Mouse (Mus musculus): ENCODE measurements at regions not wholly inside any gene's neighbourhood (a gene's known extent, or its start where the extent isn't known, plus 50 kb on each side); places are given as distances from the start of the nearest gene placed in this dataset.

DNA sequence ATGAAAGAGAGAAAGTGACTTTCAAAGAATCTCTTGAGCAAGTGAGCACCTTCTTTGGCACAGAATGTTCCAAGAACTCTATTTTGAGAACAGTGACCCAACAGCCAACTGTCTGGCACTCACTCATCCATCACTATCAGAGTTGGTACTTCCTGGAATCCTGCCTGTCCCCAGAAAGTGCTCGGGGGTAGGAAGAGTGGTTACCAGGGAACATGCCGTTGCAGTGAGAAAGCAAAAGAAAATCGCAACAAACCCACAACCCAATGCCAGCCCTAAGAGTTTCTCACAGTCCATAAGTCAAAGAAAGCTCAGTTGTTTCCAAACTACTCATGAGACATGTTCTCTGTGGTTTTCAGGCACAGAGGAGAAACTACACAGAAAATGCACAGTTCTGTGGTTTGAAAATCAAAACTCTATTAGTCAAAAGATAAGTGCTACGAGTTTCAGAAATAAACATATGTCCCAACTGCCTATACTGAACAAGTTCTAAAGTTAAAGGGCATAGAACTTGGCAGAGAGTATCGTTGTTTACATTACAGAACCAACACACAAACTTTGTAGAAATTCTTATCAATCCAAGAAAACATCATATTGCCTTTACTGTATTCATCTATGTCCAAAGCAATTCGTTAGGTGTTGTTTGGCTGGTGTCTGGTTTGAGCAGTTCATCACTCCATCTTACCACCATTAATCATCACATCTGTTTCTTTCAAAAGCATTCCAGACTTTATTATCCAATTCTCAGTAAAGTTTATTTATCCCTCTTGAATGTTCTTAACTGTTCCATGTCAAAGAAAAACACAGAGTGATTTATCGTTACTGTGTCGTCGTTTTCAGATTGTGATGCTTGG lies 85.8 kb upstream of the N6amt1 start:
- Histone ChIP-seq H3K9ac (no peak overlapping the region), H3K4me2 (ENCODE audit: low read depth) (no peak overlapping the region), H3K27me3 (ENCODE audit: insufficient read depth, low read length) (no peaks in the 10 kb centered on the region), H3K9me3 (ENCODE audit: low read length) (no peaks in the 10 kb centered on the region), H3K4me1 (ENCODE audit: insufficient read depth) (no peaks in the 10 kb centered on the region), H3K36me3 (ENCODE audit: insufficient read depth) (no peaks in the 10 kb centered on the region), H3K4me3 (ENCODE audit: low read depth, low read length) (no peak overlapping the region), H3K27ac (ENCODE audit: low read depth, low read length) (no peak overlapping the region)
- 84% methylated on average over 9 of the region's 9 CpGs for WGBS
- ATAC-seq: no peak
- DNase-seq: no peak
- TF ChIP-seq CTCF (IDR thresholded peaks at IDR 0.05; ENCODE audit: low read depth): no peak

DNA sequence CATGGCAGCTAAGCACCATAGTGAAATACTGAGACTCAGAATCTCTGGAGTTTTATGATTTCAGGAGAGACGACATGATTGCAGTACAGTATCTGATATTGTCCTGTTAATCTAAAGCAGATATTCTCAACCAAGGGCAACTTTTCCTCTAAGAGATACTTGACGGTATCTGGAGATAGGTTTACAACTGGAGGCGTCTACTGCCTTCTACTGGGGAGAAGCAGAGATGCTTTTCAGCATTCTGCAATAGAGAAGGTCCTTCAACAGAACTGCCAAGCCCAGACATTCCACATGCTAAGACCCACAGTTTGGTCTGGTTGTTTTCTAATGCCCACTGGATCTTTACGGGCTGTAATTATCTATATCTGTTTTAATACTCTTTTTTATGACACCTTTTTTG lies 86.5 kb upstream of the N6amt1 start:
- Histone ChIP-seq H3K27me3 (ENCODE audit: insufficient read depth, low read length) (no peaks in the 10 kb centered on the region), H3K4me3 (ENCODE audit: low read depth, low read length) (no peak overlapping the region), H3K9ac (no peak overlapping the region), H3K36me3 (ENCODE audit: insufficient read depth) (no peaks in the 10 kb centered on the region), H3K9me3 (ENCODE audit: low read length) (no peaks in the 10 kb centered on the region), H3K4me2 (ENCODE audit: low read depth) (no peak overlapping the region), H3K4me1 (ENCODE audit: insufficient read depth) (no peaks in the 10 kb centered on the region), H3K27ac (ENCODE audit: low read depth, low read length) (no peak overlapping the region)
- 94% methylated on average over 4 of the region's 4 CpGs for WGBS
- TF ChIP-seq CTCF (IDR thresholded peaks at IDR 0.05; ENCODE audit: low read depth): no peak
- DNase-seq: no peak
- ATAC-seq: no peak

DNA sequence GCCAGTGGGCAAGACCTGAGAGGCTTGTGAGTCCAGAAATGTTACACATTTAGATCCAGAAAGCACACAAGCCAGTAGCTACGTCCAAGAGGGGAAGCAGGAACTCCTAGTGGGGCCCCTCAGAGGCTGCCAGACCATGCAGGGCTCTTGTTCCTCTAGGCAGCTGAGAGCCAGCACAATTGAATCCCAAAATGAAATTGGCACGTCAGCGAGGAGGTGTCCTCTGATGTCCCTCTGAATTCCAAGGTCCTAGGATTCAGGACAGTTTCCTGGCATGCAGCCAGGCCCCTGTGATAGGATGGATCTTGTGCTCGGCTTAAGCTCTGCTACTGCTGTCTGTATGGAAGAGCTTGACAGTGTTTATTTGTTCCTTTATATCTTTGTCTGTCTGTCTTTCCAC lies 90.4 kb upstream of the N6amt1 start:
- no peaks in the 10 kb centered on the region for H3K4me1 ChIP-seq (ENCODE audit: insufficient read depth)
- H3K4me2 ChIP-seq (ENCODE audit: low read depth): no peak overlapping the region
- H3K4me3 ChIP-seq (ENCODE audit: low read depth, low read length): no peak overlapping the region
- no peaks in the 10 kb centered on the region for H3K27me3 ChIP-seq (ENCODE audit: insufficient read depth, low read length)
- TF ChIP-seq CTCF (IDR thresholded peaks at IDR 0.05; ENCODE audit: low read depth): no peak
- no peaks in the 10 kb centered on the region for H3K9me3 ChIP-seq (ENCODE audit: low read length)
- H3K9ac ChIP-seq: no peak overlapping the region
- no peak overlapping the region for H3K27ac ChIP-seq (ENCODE audit: low read depth, low read length)
- ATAC-seq (no peak), DNase-seq (no peak)
- H3K36me3 ChIP-seq (ENCODE audit: insufficient read depth): no peaks in the 10 kb centered on the region
- 16% methylated on average over 4 of the region's 4 CpGs for WGBS

DNA sequence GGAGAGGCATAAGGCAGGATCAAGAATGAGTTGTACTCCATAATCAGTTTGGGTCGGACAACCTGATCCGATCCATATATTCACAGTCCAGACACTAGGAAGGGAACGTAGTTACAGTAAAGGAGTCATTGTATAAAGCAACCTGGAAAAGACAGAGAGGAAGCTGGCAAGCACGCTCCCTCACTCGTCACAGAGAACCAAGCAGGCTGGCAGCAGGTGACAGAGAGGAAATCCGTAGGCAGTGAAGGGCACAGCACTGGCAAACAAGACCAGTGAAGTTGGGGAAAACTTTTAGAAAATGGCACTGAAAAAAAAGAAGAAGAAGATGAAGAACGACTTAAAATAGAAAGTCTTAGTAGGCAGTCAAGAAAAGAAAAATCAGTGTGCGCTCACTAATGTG lies 90.9 kb upstream of the N6amt1 start:
- TF ChIP-seq CTCF (IDR thresholded peaks at IDR 0.05; ENCODE audit: low read depth): no peak
- DNase-seq: no peak
- Histone ChIP-seq H3K27ac (ENCODE audit: low read depth, low read length) (no peak overlapping the region), H3K4me1 (ENCODE audit: insufficient read depth) (no peaks in the 10 kb centered on the region), H3K9me3 (ENCODE audit: low read length) (no peaks in the 10 kb centered on the region), H3K4me2 (ENCODE audit: low read depth) (no peak overlapping the region), H3K27me3 (ENCODE audit: insufficient read depth, low read length) (no peaks in the 10 kb centered on the region), H3K36me3 (ENCODE audit: insufficient read depth) (no peaks in the 10 kb centered on the region), H3K4me3 (ENCODE audit: low read depth, low read length) (no peak overlapping the region), H3K9ac (no peak overlapping the region)
- 73% methylated on average over 8 of the region's 8 CpGs for whole genome bisulfite sequencing
- ATAC-seq: no peak

DNA sequence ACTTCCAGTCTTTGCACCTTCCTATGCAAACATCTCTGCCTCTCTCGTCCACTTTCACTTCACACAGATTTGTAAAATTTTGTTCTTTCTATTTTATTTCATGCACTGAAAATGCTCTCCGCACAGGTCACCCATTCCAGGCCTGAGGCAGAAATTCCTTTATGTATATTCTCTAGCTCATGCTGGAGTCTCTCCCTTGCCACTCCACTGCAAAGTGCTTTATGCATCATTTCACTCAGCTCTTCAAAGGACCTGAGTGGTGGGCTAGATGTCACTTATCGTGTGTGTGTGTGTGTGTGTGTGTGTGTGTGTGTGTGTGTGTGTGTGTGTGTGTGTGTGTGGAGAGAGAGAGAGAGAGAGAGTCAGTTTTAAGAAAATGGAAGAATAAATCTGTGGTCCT lies 91.5 kb upstream of the N6amt1 start:
- H3K4me3 ChIP-seq (ENCODE audit: low read depth, low read length): no peak overlapping the region
- no peaks in the 10 kb centered on the region for H3K27me3 ChIP-seq (ENCODE audit: insufficient read depth, low read length)
- no peak for ATAC-seq
- no peaks in the 10 kb centered on the region for H3K4me1 ChIP-seq (ENCODE audit: insufficient read depth)
- H3K4me2 ChIP-seq (ENCODE audit: low read depth): no peak overlapping the region
- no peaks in the 10 kb centered on the region; the same call in 1 of the 2 replicates for H3K9me3 ChIP-seq (ENCODE audit: low read length)
- H3K9ac ChIP-seq: no peak overlapping the region
- TF ChIP-seq CTCF (IDR thresholded peaks at IDR 0.05; ENCODE audit: low read depth): no peak
- no peak overlapping the region for H3K27ac ChIP-seq (ENCODE audit: low read depth, low read length)
- DNase-seq: no peak
- WGBS: 81% methylated on average over 3 of the region's 3 CpGs
- H3K36me3 ChIP-seq (ENCODE audit: insufficient read depth): no peaks in the 10 kb centered on the region

DNA sequence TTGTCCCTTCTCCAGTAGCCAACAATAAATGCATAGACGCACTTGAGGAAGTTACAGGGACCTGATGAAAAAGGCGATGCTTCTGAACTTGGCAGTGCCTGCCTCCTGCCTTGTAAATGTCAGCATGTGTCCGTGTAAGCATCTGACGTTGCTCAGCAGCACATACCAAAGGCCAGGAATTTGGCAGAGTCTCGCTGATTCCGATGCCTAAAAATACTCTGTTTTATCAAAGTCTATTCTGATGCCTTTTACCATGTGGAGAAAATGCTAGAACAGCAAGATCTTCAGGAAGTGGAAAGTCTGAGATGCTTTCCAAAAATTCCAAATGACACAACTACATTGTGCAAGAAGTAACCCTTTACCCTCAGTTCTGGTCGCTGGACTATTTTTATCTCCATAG lies 92.5 kb upstream of the N6amt1 start:
- WGBS: 35% methylated on average over 7 of the region's 7 CpGs
- no peaks in the 10 kb centered on the region for H3K4me1 ChIP-seq (ENCODE audit: insufficient read depth)
- peak; percentile 71 for ATAC-seq

DNA sequence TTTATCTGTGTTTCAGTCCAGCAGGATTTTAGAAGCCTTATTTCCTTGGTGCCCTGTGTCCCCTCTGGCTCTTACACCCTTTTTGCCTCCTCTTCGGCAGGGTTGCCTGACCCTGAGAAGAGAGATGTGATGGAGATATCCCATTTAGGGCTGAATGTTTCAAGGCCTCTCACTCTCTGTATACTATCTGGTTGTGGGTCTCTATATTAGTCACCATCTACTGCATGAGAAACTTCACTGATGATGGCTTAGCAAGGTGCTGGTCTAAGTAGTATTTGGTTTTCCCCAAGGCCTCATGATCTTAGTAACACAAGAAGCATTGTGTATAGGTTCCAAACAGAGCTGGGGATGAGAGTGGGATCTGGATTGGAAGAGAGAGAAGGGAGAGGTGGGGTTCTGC lies 99.2 kb upstream of the N6amt1 start:
- Histone ChIP-seq H3K4me3 (ENCODE audit: low read depth, low read length) (no peak overlapping the region), H3K4me2 (ENCODE audit: low read depth) (no peak overlapping the region), H3K27ac (ENCODE audit: low read depth, low read length) (no peak overlapping the region), H3K27me3 (ENCODE audit: insufficient read depth, low read length) (no peaks in the 10 kb centered on the region), H3K36me3 (ENCODE audit: insufficient read depth) (no peaks in the 10 kb centered on the region), H3K9ac (no peak overlapping the region), H3K9me3 (ENCODE audit: low read length) (no peaks in the 10 kb centered on the region; the same call in 1 of the 2 replicates), H3K4me1 (ENCODE audit: insufficient read depth) (no peaks in the 10 kb centered on the region)
- DNase-seq (no peak), ATAC-seq (no peak)
- TF ChIP-seq CTCF (IDR thresholded peaks at IDR 0.05; ENCODE audit: low read depth): no peak
- WGBS: 100% methylated on average over 1 of the region's 1 CpGs

More for the DNA sequence above, 92.5 kb upstream of the N6amt1 start:
- Histone ChIP-seq H3K4me3 (ENCODE audit: low read depth, low read length) (no peak overlapping the region), H3K27ac (ENCODE audit: low read depth, low read length) (no peak overlapping the region), H3K9ac (no peak overlapping the region), H3K9me3 (ENCODE audit: low read length) (no peaks in the 10 kb centered on the region; the same call in 1 of the 2 replicates), H3K4me2 (ENCODE audit: low read depth) (no peak overlapping the region), H3K27me3 (ENCODE audit: insufficient read depth, low read length) (no peaks in the 10 kb centered on the region), H3K36me3 (ENCODE audit: insufficient read depth) (no peaks in the 10 kb centered on the region)
- no peak for TF ChIP-seq CTCF (IDR thresholded peaks at IDR 0.05; ENCODE audit: low read depth)
- peak; percentile 41 for DNase-seq
